Mouse (Mus musculus) urinary bladder, adult 2 months (tissue): ENCODE measurements around the gene Atxn2. TPM values are rescaled to one million over a fixed set of nuclear protein-coding genes. Genes with fewer than 3 reads are reported as not detected.

Experiments
- DNase-seq: peaks from one replicate; pipeline ENCODE4 v3.0.0; 2022; ENCODE audit warnings: low spot score
- polyA plus RNA-seq: library from polyadenylated mRNA; depleted of rRNA; stranded (reverse); fragments of >200 nt; gene quantifications from 2 replicates; pipeline ENCODE4 v1.2.3, GENCODE M21; 2012

Gene Atxn2
- polyA plus RNA-seq, 1 experiment: 60.6 TPM

DNA sequence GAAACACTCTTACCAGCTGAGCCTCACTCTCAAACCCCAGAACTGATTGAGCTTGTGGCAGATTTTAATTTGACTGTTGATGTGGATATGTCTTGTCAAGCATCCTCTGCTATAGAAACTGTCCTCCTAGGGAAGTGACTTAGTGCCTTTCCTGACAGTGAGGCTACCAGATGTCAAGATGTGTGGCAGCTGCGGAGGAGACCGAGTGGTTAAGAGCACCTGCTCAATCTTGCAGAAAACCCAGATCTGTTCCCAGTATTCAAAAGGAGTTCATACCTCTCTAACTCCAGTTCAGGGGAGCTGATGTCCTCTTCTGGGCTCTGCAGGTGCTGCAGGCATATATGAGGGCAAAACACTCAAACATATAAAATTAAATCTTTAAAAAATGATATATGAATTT lies 53.9 kb downstream of the Atxn2 start:
- DNase-seq: no peak

DNA sequence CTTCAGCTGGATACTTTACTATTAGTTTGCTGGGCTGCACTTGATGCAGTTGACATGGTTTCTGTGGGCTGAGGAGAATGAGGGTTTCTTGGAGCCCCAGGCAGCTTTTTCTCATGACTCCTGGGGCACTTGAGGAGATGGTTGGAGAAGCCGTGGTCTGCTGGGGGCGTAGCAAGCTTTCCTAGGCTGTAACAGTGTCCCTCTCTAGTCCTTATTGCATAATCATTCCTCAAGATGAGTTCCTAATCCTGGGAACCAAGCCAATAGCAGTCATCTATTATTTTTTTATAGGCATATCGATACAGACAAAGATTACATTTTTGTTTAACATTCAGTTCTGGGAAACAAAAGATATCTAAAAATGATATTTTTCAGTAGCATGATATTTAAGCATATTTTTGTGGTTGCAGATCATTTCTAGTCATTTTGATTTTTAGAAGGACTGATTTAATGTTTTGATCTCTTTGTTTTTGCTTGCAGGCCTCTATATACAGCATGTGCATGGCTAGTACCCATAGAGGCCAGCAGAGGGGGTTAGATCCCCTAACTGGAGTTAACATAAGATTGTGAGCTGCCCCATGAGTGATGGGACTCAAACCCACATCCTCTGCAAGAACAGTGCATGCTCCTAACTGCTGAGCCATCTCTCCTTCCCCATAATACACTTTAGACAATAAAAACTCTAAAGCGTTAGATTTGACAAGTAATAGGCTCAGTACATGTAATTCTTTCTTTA lies 55.1 kb downstream of the Atxn2 start:
- no peak for DNase-seq

DNA sequence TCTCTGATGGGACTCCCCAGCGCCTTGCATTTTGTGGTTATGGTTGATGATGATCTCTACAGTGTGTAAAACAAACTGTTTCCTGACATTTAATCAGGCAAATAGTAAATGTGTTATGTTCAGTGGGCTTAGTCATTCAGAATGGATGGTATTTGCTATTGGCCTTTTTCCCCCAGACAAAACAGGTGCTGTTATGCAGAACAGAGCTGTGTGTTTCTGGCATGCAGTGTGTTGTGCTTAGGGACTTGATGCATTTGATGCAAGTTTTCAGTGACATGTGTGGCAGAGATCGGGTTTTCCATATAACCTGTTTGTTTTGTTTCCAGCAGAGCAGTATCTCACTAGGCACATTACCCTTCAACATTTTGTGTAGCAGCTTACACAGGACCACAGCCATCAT lies 56.4 kb downstream of the Atxn2 start:
- no peak for DNase-seq

DNA sequence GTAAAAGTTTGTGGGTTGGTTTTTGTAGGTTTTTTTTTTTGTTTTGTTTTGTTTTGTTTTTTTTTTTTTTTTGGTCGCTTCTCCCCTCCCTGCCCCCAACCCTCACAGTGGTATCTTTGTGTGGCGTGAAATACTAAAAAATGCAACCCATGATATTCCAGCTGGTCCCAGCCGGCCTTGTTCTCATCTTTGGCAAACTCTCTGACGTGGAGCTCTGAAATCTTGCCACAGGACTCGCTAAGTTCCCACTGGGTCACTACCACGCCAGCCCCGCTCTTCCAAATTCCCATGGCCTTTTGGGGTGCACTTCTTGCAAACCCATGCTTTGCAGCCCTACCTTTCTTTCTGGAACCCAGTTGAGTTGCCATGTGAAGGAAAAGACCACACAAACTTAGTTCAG lies 58.7 kb downstream of the Atxn2 start:
- DNase-seq: no peak

DNA sequence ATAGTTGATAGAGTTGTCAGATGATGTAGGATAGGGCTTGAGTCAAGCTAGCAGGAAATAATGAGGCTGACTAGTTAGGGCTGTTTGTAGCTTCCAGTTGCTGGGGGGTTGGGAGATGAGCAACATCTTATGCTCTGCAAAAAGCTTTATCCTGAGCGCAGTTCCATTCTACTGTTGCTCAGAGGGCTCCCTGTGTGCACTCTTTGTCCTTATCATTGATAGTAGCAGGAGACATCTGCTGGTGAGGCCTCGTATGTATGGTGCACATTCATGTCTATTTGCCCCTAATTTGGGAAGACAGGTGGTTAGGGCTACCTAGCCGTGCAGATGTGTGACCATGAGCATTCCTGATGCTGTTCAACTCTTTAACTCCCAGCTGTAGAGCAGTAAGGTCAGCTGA lies 60.5 kb downstream of the Atxn2 start:
- no peak for DNase-seq

DNA sequence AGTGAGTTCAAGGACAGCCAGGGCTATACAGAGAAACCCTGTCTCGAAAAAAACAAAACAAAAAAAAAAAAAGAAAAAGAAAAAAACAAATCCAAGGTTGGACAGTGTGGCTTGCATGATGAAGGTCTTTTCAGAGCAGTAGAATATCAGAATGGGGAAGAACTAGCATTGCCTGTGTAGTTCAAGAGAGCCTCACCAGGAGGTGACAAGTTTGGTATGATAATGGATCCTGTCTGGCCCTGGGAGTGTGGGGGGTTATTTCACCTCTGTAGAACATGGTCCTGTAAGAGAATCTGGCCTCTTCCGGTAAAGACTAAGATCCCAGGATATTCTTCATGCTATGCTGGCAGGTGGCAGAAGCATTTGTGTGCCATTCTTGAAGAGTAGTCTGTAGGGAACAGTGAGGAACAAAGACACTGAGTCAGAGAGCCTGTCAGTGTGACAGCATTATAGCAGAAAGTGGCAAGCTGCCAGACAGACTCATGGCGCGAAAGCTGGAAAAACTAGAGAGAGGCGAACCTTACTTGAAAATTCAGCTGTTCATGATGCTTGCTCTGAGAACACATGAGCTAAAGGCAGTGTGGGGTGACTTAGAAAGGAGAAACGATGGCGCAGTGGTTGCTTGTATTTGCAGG lies 67.5 kb downstream of the Atxn2 start:
- DNase-seq: no peak

DNA sequence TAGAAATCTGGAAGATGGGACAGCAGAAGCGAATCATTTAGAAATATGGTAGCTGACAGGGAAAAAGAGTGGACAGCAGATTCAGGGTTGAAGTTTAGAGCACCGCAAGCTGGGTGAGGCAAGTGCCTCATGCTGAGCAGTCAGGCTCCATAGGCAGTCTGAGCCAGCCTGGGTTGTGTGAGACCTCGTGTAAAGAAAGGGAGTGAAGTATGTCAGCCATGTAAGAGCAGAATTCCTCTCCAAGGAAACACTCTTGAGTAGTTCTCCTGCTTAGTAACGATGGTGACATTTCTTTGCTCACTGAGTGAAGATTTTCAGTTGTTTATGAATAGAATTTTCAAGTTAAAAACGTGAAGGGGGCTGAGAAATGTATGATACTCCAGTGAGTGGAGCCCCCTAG lies 69.0 kb downstream of the Atxn2 start:
- DNase-seq: no peak

DNA sequence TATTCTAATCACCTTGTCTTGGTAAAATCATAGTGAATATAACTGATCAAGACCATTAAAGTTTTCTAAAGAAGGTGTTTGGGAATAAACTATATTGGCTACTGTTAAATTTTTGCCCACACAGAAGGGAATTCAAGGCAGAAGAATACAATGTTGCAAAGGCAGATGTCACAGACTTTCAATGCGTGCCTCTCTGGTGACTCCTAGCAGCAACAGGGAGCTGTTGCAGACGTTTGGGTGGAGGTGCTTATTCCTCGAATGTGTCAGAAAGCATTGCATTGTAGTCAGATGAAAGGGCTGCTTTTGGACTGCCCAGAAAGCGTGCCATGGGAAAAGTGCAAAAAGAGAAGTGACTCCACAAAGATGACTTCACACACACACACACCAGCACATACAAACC lies 71.3 kb downstream of the Atxn2 start:
- no peak for DNase-seq

DNA sequence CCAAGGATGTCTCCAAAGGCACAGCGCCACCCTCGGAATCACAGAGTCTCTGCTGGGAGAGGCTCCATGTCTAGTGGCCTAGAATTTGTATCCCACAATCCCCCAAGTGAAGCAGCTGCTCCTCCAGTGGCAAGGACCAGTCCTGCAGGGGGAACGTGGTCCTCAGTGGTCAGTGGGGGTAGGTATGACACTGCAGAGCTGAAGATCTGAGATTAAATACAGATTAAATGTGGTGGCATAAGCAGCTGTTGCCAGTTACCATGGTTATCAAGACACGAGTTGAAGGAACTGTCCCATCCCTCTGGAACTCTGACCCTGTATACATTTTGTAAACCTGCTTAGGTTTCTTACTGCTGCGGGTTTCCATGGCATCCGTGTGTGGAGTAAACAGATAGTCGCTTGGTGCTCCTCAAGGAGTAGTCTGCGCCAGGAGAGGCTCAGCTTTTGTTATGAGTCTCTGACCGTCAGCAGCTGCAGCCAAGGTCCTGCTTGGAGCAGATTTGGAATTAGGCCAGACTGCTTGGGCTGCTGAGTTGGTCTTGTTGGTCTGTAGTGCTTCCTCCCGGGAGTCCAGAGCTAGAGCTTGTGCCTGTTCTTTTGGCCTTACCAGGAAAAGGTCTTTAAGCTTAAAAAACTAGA lies 72.8 kb downstream of the Atxn2 start:
- DNase-seq: no peak

DNA sequence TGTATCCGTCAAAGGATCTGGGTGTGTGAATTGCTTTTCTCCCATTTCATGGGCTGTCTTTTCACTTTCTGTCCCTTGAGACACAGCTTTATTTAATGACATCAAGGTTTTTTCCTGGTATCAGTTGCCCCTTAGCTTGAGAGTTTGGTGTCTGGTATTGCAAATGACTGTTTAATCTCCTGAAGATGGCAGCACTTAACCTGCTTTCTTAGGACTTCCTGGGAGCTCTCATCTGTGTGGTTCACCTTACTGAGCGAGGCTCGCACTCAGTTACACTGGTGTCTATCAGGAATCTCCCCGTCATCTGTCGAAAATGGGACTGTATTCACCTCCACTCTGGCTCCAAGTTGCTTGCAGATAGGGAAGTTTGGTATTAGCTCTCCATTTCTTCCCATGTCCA lies 79.9 kb downstream of the Atxn2 start:
- no peak for DNase-seq

DNA sequence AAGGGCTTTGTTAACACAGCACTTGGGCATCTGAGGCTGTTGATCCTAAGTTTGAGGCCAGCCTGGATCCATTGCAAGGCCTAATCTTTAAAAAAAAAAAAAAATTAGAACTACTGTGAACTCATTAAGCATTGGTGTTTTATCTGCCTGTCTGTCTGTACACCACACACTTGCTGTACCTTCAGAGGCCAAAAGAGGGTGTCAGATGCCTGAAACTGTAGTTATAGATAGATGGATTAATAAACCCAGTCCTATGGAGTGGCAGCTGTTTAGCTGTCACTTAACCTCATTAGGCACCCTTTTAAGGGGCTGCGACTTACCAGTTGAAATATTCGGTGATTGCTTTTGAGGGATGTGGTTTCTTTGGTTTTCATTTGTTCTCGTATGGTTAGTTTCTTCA lies 84.7 kb downstream of the Atxn2 start:
- DNase-seq: no peak

DNA sequence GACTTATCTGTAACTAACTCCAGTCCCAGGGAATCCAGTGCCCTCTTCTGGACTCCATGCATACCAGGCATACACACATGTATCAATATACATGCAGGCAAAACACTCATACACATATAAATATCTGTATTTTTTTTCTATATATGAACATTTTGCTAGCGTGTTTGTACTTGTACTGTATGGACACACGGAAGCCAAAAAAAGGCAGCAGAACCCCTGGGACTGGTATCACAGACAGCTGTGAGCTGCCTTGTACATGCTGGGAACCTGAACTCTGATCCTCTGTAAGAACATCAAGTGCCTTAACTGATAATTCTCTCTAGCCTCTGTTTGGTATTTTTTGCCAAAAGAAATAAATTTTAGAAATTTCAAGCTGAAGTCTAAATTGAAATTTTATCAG lies 87.3 kb downstream of the Atxn2 start:
- no peak for DNase-seq

DNA sequence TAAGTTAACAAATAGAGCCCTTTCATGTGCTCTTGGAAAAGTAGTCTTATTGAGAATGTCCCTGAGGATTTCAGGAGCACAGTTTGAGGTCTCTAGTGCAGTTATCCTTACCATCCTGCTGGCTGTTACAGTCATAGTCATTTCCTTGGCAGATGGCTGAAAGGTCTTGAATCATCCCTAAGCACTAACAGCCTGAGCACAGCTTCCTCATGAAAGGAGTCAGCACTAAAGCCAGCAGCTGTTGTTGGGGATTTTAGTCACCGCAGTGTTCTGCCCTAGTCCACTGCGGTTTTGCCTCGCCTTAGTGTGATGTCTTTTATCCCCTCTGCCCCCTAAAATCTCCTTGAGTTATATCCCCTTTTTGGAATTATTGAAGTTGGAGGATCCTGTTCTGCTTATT lies 96.0 kb downstream of the Atxn2 start:
- no peak for DNase-seq

DNA sequence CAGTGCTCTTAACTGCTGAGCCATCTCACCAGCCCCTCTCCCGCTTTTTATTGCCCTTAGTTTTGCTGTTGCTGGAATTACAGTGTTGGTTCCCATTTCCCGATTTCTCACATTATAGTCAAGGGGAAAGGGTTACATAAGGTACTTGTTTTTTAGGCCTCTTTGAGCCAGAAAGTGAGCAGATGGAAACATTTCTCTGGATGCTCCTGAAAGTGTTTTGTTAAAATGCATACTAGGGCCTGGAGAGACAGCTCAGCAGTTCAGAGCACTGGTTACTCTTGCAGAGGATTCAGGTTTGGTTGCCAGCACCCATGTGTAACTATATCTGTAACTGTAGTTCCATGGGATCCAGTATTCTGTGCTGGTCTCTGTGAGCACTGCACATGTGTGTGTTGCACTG lies 97.1 kb downstream of the Atxn2 start:
- DNase-seq: no peak

DNA sequence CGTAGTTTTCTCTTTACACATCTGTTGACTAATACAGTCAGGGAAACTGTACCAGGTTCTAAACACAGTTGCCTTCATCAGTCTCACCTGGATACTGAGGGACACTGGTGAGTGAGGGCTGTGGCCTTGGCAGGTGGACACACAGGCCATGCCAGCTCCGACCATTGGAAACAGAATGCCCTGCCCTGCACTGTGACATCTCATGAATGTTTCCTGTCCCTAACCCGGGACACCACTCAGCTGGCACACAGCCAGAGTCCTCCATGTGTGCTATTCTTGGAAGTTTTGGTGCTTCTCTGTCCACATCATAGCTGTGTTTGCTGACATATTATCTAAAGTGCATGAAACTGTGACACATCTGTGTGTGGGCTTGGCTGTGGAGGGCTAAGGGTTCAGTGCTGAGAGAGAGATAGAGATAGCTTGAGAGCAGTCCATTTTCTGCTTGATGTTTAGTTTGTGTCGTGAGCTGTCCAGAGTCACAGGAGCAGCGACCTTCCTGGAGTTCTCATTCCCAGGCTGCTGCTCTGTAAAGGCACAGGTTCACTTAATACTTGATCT lies 98.6 kb downstream of the Atxn2 start:
- no peak for DNase-seq

DNA sequence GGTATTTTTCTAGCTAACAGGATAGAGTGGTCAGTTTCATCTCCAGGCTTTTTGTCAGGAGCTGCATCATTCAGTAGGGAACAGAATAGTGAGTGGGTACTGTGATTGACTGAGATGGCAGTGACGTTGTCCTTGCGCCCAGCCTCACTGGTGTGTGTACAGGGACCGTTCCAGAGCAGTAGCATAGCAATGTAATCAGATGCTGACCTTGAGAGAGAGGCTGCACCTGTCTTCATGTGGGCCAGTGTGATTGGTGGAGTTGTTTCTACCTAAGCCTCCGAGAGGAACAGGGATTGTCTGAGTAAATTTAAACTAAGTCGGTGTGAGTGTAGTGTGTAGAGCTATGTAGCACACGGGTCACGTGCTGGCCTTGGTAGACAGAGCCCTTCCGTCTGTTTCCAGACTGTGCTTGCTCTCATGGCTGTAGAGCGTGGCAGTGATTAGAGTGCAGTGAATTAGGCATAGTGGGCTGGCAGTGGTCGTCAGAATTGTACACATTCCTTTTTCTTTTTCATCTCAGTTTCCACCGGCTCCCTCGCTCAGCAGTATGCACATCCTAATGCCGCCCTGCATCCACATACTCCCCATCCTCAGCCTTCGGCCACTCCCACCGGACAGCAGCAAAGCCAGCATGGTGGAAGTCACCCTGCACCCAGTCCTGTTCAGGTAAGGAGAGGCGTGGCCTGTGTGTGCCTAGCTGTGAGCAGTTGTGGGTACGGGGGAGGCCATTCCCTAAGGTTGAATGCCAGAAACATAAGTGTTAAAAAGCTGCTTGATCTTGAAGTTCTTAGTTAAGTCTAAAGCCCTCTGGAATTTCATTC lies 99.4 kb downstream of the Atxn2 start:
- DNase-seq: no peak

DNA sequence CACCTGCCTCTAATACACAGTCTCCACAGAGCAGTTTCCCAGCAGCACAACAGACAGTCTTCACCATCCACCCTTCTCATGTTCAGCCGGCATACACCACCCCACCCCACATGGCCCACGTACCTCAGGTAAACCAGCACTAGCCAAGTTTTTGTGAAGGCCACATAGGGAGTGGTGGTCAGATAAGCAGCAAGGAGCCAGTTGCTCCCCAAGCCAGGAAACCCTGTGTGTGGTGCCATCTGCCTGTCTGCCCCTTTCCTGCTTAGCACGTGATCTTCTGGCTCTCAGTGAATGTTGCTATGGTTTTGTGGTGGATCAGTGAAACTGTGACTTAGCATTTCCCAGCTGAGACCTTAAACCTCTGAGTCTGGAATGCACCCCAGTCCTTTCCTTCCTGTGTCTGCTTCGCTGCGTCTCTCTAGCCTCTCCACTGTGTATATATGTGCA lies 100.4 kb downstream of the Atxn2 start:
- no peak for DNase-seq

DNA sequence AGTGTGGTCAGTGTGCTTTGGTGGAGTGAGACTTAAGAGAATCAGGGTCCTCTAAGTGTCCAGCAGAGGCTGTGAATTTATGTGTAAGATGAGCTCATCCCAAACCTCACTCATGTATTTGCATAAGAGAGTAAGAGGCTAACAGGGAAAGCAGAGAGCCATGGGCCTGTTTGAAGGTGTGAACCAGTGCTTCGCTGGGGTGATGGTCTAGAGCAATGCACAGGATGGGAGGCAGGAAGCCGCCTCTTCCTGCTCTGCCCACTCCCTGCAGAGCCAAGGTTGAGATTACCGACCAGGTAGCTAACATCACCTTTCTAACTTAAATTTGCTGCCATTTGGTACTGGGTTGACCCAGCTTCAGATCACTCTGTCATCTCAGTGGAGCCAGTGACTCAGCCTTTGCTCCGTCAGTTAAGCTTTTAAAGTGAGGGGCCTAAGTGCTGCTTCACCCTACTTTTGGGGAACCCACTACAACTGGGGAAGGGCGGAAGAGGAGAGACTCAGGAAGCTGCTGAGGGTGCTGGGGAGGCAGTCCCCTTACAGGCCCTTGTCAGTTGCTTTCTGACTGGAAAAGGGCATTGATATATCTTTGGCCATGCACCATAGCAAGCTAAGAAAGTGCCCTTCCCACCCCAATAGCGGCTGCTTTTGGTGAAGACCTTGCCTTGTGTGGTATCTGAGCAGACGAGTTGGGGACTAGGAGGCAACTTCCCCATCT lies 101.5 kb downstream of the Atxn2 start:
- no peak for DNase-seq

DNA sequence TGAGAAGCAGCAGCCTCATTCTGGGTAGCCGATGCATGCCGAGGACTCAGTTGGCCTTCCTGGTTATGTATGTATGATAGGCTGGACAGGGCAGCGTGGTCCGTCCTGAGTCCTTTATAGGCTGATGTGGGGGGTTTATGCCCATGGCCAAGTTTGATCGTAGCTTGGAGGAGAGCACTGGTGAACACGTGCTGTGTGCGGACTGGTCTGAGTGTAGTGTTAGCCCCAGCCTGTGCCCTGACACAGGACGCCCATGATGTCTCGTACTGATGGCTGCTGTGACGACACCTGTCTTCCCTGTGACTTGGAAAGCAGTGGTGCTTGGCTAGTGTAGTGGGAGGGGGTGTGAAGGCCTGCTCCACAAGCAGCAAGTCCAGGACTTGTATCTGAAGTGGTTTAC lies 102.6 kb downstream of the Atxn2 start:
- no peak for DNase-seq

DNA sequence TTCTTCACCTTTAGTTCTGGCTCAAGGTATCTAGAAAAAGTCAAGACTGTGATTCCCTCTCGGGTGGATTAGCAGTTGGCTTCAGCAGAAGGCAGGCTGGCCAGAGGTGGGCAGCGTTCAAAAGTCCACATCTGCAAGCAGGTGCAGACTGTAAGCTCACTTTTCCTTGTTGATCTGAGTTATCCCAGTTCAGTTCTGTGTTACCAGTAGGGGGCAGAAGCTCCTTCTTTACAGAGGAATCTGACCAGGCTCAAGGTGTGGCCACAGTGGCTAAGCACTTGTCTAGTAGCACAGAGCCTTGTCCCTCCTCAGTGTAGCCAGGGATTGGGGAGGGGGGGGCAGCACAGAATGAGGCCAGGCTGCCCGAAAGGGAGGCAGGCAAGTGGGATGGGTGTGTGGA lies 103.9 kb downstream of the Atxn2 start:
- DNase-seq: no peak

DNA sequence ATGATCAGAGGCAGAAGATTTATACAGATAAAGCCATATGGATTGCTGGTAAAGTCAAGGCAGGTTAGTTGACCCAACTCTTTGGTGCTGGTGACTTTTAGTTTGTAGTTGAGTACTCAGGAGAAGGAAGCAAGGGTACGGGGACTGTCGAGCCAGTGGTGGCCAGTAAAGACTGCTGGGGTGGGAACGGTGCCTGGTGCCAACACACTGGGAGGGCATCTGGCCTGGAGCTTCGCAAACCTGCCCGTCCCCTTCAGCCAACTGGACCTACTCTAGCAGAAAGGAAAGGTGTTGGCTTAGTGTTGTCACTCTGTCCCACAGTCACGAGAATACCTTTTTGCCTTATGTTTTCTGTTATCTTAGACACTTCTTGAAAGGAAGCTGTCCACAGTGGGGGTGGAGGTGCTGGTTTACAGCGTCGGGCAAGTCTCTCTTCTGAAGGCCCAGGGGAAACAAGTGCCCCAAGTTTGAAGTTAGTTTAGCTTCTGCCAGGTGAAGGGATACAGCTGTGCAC lies 104.8 kb downstream of the Atxn2 start:
- DNase-seq: no peak
